Mouse (Mus musculus): ENCODE results near the gene Nsl1. TPM values are rescaled to one million over a fixed set of nuclear protein-coding genes. Genes with fewer than 3 reads are reported as not detected.
"Not testable (repeated sequence)": the region's sequence is repeated elsewhere in the genome, so short reads cannot be mapped to it uniquely, and the experiment has no call there.

Gene Nsl1
- 17.2 and 20.8 TPM in 2 replicates for total RNA-seq (2014; fragmentation: Nextera tagmentation)
- 14.8 and 18.4 TPM in 2 replicates for total RNA-seq (2017)

DNA sequence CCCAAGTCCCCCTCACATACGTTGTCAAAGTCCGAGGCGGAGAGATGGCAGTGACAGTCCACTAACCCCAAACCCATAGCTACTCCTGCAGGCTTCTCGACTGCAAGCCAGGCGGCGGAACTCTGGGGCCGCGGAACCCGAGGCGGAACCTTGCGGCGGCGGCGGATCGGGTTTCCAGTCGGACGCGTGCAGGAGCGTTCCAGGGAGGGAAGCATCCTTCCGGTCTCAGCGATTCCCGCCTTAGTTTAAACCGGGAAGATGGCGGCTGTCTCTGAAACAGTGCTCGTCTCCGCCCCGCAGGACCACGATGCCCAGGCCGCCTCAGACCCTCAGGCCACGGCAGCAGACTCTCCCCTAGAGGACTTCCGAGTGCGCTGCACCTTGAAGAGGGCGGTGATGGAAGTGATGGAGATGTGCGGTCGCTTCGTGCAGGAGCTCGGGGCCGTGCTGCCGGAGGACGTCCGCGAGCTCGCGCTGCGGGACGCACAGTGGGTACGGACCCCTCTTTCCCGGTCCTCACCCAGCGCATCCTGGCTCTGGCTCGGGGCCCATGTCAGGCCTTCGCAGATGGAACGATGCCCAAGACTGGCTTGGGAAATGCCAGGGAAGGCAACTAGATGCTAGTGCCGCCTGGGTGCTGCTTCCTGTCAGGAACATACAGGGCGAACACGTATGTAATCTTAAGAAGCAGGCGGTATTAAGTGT is at the start of gene Nsl1, which contains the start of gene Tatdn3:
Gene Nsl1, plus strand, starts transcription at position 232 of the 705 bp plus-strand sequence.
Gene Tatdn3, minus strand, starts transcription at position 152 of the 705 bp plus-strand sequence.
- peak; percentile 93 for ATAC-seq (replicated peaks; ENCODE audit: low FRiP score, low TSS enrichment, poor library complexity, severe bottlenecking)

DNA sequence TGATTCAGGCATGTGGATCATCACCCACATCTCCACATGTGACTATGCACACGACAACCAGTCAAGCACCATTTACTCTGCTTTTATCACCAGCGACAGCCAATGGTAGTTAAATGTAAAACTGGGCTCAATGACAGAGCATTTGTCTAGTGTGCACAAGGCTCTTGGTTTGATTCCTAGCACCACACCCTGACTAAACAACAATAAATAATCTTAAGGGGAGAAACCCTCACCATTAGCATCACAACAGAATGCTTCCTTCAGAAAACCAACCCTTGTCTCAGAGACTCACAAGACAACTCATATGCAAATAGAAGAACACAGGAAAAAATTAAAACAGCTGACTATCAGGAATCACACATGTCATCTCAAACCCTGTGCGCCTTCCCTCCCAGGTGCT is 48.5 kb upstream of the Nsl1 start:
- ATAC-seq (replicated peaks; ENCODE audit: low FRiP score, low TSS enrichment, poor library complexity, severe bottlenecking): no peak

DNA sequence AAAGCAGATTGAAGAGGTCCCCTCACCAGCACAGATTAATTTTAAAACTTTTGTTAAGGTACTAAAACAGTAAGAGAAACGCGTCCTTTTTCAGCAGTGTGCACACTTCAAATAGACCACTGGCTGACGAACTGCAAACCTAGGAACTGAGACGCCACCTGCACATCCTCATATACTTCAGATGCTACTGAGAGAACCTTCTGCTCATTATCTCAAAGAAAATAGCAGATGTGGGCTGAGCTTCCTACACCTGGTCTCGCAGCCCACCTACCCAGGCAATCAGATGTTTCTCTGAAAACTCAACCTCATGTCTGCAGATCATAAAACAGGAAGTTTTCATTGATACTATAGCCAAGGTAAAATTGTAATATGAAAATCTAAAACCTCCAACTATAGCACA is 43.0 kb upstream of the Nsl1 start:
- no peak for ATAC-seq (replicated peaks; ENCODE audit: low FRiP score, low TSS enrichment, poor library complexity, severe bottlenecking)

DNA sequence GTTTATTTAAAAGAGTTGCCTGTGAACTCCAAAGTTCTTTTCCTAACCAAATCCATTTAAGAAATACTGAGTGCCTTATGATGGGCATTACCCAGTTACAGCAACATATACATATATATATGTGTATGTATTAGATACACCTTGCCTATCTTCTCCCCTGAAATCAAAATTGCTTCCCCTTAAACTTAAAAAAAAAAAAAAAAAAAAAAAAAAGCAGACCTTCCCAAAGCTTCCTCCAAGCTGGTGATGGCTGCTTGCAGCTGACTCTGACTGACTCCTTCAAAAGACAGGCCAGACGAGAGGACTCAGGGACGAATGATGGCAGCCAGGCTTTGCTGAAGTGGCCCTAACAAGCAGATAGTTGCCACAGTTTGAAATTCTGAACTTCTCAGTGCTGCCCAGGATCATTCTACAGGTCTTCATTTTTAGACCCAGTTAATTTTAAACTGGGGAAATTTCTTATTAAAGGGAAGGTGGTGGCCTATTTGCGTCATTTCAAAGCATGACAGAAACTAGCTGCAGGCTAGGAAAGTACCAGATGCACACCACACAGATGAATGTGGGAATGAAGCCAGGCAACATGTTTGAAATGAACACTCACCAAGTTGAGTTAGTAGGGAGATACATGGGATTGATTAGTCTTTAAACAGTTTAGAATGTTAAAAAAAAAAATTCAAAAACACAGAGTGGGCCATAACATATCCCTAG is 42.4 kb upstream of the Nsl1 start:
- no peak for ATAC-seq (replicated peaks; ENCODE audit: low FRiP score, low TSS enrichment, poor library complexity, severe bottlenecking)

DNA sequence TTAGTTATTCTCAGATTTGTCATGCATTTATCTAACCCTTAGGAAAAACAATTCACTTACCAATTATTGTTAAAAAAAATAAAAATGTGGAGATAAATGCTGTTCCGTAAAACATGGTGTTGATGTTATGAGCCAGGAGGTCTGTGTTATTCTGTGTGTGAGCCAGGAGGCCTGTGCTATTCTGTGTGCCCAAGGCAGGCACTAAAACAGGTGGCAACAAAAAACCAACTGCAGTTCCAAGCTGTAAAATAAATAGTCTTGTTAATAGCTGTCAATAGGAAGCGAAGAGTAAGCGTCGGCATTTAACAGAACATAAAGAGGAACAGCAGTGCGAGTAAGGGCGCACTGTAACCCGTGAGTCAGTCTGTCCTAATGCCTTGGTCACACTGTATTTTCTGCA is 41.8 kb upstream of the Nsl1 start:
- ATAC-seq (replicated peaks; ENCODE audit: low FRiP score, low TSS enrichment, poor library complexity, severe bottlenecking): no peak

DNA sequence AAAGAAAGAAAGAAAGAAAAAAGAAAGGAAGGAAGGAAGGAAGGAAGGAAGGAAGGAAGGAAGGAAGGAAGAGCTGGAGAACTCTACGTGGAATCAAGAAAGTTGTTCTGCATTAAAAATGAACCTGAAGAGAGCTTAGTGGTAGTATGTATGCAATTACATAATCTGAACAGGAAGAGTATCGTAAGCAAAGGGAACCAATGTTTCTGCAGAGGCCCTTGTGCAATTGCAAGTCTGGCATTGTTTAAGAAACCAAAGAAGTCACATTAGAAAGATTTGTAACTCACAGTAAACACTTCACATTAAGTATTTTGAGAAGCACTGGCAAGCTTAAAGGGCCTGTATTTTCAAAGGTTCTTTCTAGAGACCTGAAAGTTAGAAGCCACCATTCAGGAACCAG is 39.7 kb upstream of the Nsl1 start:
- no peak for ATAC-seq (replicated peaks; ENCODE audit: low FRiP score, low TSS enrichment, poor library complexity, severe bottlenecking)

DNA sequence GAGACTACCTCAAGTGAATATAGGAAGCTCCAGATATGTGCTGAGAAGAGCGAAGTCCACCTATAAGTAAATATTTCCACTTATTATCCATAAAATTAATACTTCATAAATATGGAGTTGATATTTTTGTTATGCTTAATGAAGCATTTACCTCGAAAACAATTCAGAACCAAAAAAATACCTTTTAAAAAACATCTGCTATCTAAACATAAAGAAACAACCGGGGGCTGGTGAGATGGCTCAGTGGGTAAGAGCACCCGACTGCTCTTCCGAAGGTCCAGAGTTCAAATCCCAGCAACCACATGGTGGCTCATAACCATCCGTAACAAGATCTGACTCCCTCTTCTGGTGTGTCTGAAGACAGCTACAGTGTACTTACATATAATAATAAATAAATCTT is 39.0 kb upstream of the Nsl1 start:
- ATAC-seq (replicated peaks; ENCODE audit: low FRiP score, low TSS enrichment, poor library complexity, severe bottlenecking): not testable (repeated sequence)

DNA sequence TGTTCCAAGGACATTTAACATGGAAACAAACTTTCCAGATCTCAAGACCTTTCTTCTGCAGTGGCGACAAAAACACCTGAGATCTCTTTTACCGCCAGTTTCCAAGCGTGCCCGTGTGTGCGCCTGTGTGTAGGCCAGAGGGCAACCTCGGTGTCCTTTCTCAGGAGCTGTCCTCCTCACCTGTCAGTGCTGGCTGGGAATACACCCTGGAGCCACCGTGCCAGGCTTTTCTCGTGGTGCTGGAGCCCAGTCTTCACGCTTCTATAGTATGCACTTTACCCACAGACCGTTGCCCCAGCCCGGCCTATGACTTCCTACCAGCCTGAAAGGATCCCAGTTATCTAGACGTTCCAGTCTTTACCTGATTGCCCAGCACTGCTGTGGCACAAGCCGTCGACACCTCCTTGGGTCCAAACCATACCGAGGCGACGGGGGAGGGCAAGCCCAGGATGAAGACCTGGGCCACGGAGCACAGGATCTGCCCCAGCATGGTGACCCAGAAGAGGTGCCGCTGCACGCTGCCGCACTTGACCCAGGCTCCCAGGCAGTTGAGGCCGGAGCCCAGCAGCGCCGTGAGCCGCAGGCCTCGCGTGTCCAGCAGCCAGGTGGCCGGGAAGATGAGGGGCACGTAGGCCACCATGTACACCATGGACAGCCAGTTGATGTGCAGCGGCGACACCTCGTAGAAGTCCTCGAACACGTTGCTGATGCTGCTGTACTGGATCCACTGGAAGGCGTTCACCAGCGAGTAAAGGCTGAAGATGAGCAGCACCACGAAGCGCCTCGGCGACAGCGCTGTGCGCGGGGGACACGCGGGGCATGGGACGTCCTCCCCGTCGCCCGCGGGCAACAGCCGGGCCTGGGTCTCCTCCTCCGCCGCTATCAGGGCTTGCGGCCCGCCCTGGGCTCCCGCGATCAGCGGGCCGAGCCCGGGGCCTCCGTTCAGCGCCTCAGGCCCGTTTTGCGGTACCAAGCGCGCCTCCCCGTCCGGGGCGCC is 37.5 kb upstream of the Nsl1 start:
- peak; percentile 47 for ATAC-seq (replicated peaks; ENCODE audit: low FRiP score, low TSS enrichment, poor library complexity, severe bottlenecking)

DNA sequence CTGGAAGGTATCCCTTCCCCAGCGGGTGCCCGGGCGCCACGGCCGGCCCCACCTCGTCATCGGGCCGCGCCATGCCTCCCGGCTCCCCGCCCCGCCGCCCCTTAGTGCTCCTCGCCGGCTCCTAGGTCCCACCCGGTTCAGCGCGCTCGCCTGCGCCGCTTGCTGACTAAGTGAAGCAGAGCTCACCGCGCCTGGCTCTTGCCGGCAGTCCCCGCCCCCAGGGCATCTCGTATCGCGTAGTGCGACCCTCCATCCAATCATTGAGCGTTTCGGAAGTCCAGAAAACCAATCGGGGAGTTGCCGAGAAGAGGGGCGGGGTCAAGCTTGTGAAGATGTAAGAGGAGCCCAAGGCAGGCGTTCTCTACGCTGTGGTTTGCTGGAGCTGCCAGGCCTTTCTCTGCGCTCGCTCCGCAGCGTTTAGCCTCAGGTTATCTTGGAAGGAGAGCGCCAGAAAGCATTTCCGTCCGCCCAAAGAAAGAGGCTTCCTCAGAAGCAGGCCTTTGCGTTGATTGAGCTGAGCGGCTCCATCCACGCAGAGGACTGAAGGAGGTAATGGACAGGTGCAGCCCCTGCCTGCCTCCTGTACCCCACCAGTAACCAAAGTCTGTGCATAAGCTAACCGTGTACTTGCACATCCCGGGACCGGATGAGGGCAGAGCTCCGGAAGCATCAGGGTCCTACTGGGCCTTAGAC is 36.6 kb upstream of the Nsl1 start, which contains the start of gene Flvcr1:
Gene Flvcr1, minus strand, starts transcription at position 138 of the 693 bp plus-strand sequence.
- ATAC-seq (replicated peaks; ENCODE audit: low FRiP score, low TSS enrichment, poor library complexity, severe bottlenecking): peak; percentile 95

DNA sequence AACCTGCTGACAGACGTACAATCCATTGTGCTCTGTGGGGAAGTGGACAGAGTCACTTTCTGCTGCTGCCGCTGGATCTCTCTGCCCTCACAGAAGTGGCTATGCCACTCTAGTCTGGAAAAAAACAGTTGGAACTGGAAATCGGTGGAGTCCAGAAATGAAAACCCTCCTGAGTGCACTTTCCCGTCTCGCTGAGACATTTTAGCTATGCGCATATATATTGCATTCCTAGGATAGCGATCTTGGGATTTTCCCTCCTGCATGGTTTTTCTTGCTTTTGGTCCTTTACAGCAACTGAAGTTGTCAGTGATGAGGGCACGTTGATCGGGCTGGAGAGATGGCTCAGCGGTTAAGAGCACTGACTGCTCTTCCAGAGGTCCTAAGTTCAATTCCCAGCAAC is 32.6 kb upstream of the Nsl1 start:
- no peak for ATAC-seq (replicated peaks; ENCODE audit: low FRiP score, low TSS enrichment, poor library complexity, severe bottlenecking)

DNA sequence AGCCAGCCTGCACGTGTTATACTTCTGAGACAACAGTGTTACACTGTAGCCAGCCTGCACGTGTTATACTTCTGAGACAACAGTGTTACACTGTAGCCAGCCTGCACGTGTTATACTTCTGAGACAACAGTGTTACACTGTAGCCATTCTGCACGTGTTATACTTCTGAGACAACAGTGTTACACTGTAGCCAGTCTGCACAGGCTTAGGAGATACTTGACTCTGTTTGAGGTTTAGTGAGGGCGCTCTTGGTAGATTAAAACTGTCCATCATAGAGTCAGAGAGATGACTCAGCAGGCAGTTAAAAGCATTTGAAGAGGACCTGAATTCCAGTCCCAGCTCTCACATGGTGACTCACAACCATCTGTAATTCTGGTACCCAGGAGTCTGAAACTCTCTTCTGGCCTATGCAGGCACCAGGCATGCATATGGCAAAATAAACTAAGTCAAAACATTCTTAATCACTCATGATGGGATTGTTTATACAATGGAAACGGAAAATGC is 31.8 kb upstream of the Nsl1 start:
- not testable (repeated sequence) for ATAC-seq (replicated peaks; ENCODE audit: low FRiP score, low TSS enrichment, poor library complexity, severe bottlenecking)

DNA sequence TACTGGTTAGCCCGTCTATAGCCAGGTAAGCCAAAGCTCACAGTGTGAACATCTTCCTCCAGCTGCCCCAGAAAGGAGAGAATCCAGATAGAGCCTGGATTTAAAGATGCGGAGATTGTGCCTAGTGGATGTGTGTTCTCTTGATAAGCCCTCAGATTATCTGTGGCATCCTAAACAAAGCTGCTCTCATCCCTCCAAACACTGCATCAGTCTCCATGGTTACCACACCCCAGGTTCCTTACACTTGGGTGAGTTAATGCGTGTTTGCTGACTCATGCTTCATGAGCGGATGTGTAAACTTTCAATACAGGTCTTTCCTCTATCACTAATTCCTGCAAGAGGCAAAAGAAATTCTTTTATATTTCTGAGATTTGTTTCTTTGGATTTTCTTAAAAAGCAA is 27.2 kb upstream of the Nsl1 start:
- ATAC-seq (replicated peaks; ENCODE audit: low FRiP score, low TSS enrichment, poor library complexity, severe bottlenecking): no peak

DNA sequence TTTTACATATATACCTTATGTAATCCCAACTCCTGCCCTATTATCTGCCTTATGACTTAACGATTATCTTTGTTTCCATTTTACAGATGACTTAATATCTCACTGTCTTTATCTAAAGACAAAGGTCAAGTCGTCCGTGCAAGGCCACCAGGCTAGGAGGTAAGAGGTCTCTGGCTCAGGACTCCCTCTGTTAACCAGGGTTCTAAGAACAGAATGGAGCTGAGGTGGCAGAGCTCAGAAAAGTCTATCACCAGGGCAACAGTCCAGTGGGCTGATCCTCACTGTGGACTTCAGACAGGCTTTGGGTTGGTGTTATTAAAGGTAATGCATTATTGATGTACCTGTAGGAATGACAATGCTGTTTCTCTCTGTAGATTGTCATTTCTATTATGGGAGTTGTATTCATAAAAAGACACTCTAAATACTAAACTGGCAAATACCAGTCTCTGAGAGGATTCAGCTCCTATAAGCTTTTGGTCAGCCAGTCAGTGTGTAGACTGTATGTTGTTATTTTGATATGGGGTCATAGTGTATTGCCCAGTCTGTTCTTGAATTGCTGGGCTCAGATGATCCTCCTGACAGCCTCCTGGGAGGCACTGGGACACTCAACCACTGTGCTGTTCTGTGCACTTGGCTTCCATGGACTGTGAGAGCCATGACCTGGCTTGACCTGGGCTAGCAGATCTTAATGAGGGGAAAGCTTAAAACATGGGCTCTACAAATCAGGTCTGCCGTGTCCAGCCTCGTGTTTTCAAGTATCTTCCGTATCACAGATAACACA is 26.1 kb upstream of the Nsl1 start, which contains the start of gene Spata45:
Gene Spata45, plus strand, starts transcription at position 86 of the 781 bp plus-strand sequence.
- ATAC-seq (replicated peaks; ENCODE audit: low FRiP score, low TSS enrichment, poor library complexity, severe bottlenecking): no peak

DNA sequence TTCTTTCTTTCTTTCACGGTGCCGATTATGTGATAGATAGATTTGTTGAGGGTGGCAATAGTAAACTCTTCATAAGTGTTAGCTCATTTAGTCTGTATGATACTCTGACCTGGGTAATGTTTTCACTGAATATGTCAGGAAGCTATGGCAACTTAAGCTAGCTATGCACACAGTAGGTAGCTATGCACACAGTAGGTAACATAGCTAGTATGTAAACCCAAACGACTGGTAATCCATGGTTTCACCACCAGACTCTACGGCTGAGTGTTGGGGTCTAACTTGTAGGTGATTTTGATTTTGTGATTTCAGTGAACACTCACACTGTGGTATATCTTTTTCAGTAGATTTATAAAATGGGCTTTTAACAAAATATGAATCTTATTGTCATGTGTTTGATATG is 24.8 kb upstream of the Nsl1 start:
- ATAC-seq (replicated peaks; ENCODE audit: low FRiP score, low TSS enrichment, poor library complexity, severe bottlenecking): no peak

DNA sequence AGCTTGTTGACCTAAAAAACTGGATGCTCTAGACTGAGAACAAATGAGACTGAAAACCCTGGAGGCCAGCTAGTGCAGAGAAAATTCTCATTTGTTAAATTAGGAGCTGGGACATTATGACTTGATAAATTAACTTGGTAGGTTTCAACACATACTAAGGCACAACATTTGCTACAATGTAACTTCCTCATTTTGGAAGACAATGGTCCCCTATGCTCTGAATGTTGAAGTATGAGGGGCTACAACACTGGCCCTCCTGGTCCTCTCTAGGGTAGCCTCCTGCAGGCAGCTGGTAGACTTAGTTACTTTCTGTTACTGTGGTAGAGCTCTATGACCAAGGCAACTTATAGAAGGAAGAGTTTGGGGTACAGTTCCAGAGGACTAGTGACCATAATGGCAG is 21.5 kb upstream of the Nsl1 start:
- no peak for ATAC-seq (replicated peaks; ENCODE audit: low FRiP score, low TSS enrichment, poor library complexity, severe bottlenecking)

DNA sequence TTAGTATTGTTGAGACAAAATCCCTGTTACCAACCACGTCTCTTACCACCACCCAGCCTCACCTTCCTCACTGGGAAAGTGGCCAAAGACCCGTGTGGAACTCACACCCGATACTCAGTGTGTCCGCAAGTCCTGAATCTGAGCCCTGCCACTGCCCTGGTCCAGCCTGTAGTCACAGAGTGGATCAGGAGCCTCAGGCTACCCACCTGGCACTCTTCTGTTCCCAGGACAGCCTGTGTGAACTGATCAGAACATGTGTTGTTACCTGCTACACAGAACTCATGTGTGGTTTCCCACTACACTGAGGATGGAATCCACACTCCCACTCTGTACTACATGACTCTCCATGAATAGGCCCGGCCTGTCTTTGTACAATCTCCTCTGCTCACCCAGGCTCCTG is 20.7 kb upstream of the Nsl1 start:
- ATAC-seq (replicated peaks; ENCODE audit: low FRiP score, low TSS enrichment, poor library complexity, severe bottlenecking): no peak

DNA sequence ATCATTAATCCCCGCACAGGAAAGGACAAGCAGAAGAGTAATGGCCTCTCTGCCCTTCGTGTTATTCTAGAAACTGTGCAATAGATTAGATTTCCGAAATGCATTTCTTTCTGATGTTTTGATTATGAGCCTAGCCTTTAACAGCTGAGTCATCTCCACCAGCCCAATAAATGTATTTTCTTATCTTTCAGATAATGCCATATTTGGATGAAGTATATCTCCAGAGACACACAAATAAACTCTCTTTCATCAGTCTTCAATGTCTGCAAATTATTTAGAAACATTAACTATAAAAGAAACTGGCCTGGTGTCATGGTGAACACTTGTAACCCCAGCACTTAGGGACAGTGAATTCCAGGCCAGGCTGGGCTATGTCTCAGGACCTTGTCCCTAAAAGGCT is 20.1 kb upstream of the Nsl1 start:
- no peak for ATAC-seq (replicated peaks; ENCODE audit: low FRiP score, low TSS enrichment, poor library complexity, severe bottlenecking)

DNA sequence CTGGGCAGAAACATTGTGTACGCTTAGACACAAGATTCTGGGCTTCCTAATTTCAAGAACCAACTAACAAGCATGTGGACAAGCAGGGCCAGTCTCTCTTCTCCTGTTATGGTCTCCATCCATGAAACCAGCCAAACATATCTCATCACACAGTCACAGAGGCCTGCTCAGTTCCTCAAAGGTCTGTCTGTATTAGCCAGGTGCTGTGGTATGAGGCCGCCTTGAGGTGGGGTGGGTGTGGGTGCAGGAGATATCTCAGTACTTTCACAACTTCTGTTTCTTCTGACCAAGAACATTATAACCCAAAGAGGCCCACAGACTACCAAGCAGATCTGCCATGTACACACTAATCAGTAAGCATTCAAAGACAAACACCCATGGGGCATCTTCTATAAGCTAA is 17.5 kb upstream of the Nsl1 start:
- no peak for ATAC-seq (replicated peaks; ENCODE audit: low FRiP score, low TSS enrichment, poor library complexity, severe bottlenecking)
